Mouse (Mus musculus): ENCODE measurements around the gene Tmem94.

Tmem94 gene

DNA sequence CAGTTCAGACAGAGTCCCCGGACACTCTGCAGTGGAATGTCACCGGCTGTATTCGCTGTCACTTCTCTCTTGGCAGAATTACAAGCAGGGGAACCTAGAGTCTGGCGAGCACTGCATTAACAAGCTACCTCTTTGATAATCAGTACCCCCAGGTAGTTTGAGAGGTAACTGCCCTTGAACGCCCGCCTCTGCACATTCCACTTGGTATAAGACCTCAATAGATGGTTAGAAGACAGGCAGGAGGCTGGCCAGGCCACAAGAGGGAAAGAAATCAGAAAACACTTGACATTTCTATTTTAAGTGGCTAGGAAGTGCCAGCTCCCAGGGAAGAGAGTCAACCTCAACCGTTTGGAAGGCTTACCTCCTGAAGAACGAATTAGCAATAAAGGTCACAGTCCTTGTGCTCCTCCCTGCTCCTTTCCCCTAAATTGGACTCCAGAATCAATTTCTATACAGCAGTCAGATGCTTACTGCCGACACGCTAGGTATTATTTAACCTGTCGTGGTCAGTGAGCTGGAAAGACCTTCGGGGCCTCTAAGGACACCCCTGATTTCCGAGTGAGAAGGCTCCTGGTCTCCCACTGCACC lies 1.2 kb downstream of the Tmem94 start:
- peak; percentile 50 to 65 for DNase-seq

DNA sequence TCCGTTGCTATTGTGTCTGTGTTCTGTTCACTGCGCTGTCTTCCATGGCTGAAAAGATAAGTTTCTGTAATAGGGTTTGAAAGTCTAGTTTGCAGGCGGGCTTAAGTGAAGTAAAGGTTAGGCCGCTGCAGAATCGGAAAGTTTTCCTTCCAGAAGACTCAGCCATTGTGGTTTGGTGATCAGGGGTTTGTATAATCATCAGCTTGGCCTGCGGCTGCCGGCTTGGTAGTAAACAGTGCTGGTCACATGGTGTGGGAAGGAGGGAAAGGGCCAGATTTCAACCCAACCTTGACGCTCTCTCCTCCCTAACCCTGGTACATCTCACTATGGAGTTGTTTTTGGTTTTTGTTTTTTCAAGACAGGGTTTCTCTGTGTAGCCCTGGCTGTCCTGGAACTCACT lies 1.7 kb downstream of the Tmem94 start:
- peak; percentile 77 to 89 for DNase-seq

DNA sequence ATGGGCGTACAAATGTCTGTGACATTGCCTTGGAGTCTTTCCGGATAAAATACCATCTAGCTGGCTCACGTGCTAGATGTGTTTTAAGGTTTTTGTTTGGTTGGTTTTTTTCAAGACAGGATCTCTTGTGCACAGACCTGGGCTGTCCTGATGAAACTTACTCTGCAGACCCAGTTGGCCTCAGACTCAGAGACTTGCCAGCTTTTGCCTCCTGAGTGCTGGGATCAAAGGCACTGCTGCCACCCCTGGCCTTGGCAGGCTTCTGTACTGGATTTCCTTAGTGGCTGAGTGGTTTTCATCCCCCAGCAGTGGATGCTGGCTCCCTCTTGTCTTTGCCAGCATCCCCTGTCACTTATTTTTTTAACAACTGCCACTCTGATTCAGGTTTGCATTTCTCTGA lies 3.7 kb downstream of the Tmem94 start:
- no peak for DNase-seq

DNA sequence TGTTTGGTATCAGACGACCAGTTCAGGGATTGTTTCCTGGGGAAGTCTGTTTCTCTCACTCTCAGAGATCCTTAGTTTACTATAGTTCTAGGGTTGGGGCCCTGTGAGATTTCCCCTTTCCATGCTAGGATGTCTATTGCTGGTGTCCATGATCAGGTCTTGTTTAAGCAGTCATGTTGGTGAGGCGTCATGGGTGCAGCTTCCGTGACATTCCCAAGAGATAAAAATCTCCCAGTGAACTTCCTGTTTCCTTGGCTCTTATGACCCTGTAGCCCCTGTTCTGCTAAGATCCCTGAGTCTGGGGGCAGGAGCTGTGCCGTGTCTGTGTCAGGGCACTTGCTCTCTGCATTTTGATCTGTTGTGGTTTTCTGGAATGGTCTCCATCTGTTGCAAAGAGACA lies 9.4 kb downstream of the Tmem94 start:
- DNase-seq, result no peak

DNA sequence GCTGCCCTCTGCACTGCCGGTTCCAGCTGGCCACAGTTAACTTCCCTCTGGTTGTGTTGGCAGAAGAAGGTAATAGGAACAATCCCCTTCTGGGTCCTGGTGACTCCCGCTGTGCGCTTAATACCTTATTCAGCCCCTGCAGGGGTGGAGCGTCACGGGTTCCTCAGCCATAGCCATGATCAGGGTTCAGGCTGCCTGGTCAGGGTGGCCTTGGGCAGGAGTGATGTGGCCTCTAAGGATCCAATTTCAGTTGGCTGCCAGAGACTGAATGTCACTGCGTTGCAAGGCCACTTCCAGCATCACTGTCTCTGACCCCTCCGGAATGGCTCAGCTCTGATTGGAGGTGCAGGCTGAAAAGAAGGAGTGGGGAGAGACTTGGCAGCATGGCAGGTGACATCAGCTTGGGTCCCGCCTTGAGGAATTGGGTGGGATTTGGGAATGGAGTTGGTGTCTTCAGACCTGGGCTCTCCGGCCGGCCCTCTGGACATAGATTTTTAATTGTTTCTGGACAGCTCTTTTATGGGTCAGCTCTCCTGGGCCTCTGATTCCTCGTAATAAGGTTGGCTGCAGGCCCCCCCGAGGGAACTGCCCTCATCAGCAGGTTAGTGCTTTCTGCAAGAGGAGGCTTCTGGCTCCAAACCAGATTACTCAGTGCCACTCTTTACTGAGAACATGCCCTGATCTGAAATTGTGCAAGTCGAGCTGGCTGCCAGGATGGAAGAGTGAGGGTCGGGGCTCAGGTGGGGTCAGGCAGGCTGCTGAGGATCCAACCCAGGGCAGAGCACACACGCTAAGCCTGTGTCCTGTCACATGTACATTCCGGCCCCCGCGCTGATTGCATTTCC lies 10.8 kb downstream of the Tmem94 start:
- DNase-seq, result peak; percentile 60 to 87

DNA sequence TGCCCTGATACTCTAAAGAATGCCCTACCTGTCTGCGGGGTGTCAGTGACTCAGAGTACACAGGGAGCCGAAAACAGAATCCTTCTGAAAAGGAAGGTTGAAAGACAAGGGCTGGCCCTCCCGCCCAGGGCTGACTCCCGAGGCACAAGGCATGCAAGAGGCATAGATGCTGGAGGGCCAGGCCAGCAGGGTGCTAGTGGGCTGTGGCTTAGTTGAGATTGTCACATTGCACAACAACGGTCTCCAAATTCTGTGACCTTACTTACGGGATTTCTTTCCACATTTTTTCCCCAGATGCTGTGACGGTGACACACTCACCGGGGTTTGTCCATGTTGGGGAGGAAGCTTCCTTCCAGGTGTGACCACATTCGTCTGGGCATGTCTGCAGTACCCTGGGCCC lies 11.7 kb downstream of the Tmem94 start:
- peak in 1 of 2 experiments; percentile 39 for DNase-seq

GRCm38 (mm10) chr11:115777487-115778335 lies 12.5 kb downstream of the Tmem94 start:
- DNase-seq, result peak; percentile 27 to 69

DNA sequence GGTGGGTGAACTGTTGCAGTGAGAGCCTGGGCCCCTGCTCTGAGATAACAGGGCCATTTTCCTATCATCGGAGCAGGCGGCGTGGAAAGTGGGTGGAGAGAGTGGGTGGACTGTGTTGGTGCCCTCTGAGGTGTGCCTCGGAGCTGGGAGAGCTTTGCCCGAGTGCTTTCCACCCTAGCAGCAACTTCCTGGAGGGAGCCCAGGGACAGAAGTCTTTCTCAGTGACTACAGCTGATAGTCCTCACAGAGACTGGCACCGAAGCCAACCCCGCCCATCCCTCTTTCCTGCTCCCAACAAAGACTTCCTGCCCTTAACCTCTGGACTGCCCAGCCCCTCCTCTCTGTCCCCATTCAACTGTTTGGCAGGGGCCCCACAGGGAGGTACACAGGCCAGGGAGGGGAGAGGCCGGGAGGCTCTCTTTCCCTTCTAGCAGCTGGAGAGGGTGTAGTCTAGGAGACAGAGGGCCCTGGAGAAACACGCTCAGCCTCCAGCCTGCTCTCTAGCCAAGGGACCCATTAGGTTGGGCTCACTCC lies 13.9 kb downstream of the Tmem94 start:
- DNase-seq, result peak; percentile 94 to 97

GRCm38 (mm10) chr11:115780141-115781070 lies 15.2 kb downstream of the Tmem94 start:
- peak; percentile 58 to 86 for DNase-seq

DNA sequence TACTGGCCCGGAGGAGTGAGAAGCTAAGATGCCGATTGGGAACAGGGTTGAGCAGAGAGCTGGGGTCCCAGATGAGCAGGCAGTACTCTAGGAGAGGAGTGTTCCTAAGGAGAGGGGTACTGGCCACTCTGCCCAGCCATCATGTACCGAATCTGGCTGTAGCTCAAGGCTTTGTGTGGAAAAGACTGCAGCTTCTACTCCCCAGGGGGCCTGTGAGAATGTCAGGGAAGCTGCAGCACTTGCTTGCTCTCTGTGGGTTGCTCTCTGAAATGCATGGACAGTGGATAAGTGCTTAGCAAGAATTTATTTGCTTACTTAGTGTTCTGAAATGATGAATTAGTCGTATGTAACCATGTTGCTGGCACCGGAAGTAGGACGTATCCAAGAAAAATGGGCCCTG lies 21.2 kb downstream of the Tmem94 start:
- DNase-seq, result no peak

DNA sequence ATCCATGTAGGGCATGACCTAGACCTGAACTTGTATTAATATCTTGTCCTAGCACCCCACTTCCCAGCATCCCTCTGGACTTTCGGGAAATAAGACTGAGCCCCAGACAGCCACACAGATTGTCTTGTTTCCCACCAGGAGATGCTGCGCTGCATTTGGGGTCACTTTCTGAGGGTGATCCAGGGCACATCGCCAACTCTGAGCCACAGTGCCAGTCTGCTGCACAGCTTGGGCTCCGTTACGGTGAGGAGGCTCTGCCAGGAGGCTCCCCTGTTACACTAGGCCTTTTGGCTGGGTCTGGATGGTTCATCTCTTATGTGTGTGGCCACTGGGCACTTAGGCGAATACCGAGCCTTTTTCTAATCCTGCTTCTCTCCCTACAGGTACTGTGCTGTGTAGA lies 24.6 kb downstream of the Tmem94 start:
- no peak for DNase-seq

DNA sequence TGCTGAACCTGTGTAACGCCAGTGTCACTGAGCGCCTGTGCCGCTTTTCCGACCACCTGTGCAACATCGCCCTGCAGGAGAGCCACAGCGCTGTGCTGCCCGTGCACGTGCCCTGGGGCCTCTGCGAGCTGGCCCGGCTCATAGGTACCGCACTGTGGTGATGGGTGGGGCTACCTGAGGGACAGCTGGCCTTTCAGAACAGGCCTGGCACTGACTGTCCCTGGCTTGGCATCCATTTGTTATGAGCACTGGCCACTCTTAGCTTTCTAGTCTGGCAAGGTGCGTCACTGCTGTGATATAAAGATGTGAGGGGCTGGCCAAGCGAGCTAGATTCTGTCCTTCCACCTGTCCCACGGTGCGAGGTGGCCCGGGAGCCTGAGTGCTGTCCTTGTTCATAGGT lies 26.7 kb downstream of the Tmem94 start:
- DNase-seq, result peak in 1 of 2 experiments; percentile 41

DNA sequence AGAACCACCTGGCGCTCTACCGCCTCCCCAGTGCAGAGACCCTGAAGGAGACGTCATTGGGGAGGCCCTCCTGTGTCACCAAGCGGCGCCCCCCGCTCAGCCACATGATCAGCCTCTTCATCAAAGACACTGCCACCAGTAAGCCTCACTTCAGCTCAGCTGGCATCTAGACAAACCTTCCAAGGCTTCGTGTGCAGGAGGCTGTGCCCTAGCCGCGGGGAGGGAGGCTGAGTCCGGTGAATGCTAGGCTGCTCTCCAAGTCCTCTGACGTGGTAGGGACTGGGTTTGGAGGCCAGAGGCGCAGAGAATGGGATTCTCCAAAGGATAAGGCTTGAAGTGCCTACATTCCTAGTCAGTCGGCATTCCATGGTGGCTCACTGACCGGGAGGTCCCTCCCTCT lies 27.1 kb downstream of the Tmem94 start:
- no peak for DNase-seq

DNA sequence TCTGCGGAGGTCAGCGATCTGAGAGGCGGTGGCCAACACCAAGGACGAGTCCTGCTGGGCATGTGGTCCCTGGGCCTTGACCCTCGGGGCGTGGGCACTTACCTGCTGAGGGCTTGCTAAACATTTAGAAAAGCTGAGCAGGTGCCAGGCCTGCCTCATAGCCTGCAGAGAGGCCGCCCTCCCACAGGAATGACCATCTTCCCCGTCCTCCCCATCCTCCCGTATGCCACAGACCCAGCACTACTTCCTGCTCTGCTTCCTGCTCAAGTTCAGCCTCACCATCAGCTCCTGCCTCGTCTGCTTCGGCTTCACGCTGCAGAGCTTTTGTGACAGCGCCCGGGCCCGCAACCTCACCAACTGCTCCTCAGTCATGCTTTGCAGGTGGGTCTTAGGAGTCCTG lies 31.7 kb downstream of the Tmem94 start:
- peak; percentile 52 to 72 for DNase-seq

GRCm38 (mm10) chr11:115797665-115798064 lies 32.4 kb downstream of the Tmem94 start:
- DNase-seq, result no peak

DNA sequence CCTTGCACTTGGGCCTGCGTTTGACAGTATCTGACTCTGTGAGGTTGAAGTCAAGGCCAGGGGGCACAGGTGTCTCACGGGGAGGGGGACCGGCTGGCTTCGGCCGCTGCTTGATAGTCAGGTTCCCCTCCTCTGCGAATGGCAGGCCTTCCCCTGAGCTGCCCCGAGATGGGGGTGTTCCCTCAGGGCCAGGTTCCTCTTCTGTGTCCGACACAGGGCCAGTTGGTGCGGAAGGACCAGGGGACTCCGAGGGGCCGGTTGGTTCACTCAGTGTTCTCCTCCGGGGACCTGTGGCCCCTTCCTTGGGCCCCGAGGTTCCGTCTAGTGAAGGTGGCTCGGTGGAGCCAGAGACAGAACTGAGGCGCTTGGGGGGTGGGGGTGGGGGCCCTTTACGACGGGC lies 35.7 kb downstream of the Tmem94 start:
- no peak for DNase-seq

- DNase-seq, result peak; percentile 46 to 63
Measured at GRCm38 (mm10) chr11:115803072-115803709, 38.0 kb downstream of the Tmem94 start.

- DNase-seq, result no peak
Measured at GRCm38 (mm10) chr11:115805005-115805404, 39.8 kb downstream of the Tmem94 start.

DNA sequence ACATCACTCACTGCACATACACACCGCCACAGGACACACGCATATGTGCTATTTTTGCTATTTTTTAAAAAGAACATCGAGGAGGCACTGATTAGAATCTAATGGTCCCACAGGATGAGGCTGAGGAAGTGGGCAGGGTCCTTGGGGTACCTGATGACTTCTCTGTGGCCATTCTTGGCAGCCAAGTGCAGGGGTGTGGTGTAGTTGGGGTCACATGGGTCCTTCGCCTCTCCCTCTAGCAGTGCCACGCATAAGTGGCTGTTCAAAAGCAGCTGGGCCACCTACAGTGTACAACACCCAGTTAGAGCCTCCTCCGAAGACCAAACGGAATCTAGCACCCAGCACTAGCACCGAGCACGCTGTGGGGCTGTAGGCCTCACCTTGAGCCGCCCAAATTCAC lies 40.9 kb downstream of the Tmem94 start:
- DNase-seq, result peak; percentile 49 to 80

- no peak for DNase-seq
Measured at GRCm38 (mm10) chr11:115807306-115807705, 42.1 kb downstream of the Tmem94 start.

- no peak for DNase-seq
Measured at GRCm38 (mm10) chr11:115807971-115808370, 42.7 kb downstream of the Tmem94 start.
